15 mouse cellular contexts compared by ENCODE assay signal in genomic region chr2:77496071-77496470, GRCm38 (mm10).
A peak's percentile ranks its signal among the peaks of the same experiment; 100 is the strongest.
DNase-seq lines count a peak whose midpoint lies in the region; ATAC-seq and TF ChIP-seq lines count a peak whose summit lies in the region.
"Had no signal": no experiment of that assay in that cellular context is flagged by ENCODE, and none has a peak within 500 bp of the region (broad histone marks: within the 10 kb centered on the region; RNA-seq: fewer than 3 reads in every experiment).

No protein-coding gene starts in this region.

- intact Hi-C loops in gastrocnemius, adult 2 months (cut with DNase I) = no loop called here

- no peak for ATAC-seq in megakaryocyte progenitor cell, adult 5-6 weeks (replicated peaks; ENCODE audit: poor library complexity)
- ATAC-seq: CD4-positive, CD25-positive, alpha-beta regulatory T cell, adult 4 months; forebrain, postnatal 0 days had no signal

- H3K4me3 ChIP-seq in gastrocnemius, adult 2 months = no peak overlapping the region
- H3K4me3 ChIP-seq: embryonic facial prominence, embryonic 12.5 days; heart, embryonic 13.5 days; limb, embryonic 12.5 days; liver, embryonic 15.5 days; midbrain, embryonic 10.5 days; neural tube, embryonic 13.5 days had no signal

- DNase-seq in gastrocnemius, adult 2 months = peak; percentile 56
- DNase-seq in gastrocnemius, postnatal 25 days = no peak
- peak; percentile 46 for DNase-seq in testis, postnatal 10 days (ENCODE audit: low spot score)
- no peak for DNase-seq in testis, postnatal 14 days (ENCODE audit: low spot score)
- peak; percentile 45 to 48 for DNase-seq in kidney, adult 8-10 months
- no peak for DNase-seq in right cerebral cortex, postnatal 14 days
- DNase-seq: forebrain, postnatal 0 days had no signal

- TF ChIP-seq CTCF in gastrocnemius, adult 2 months (IDR thresholded peaks at IDR 0.05) = no peak

- peak overlapping the region; percentile 16; the same call in 1 of the 2 replicates for H3K27ac ChIP-seq in gastrocnemius, adult 2 months
- H3K27ac ChIP-seq: embryonic facial prominence, embryonic 12.5 days; heart, embryonic 13.5 days; limb, embryonic 12.5 days; liver, embryonic 15.5 days; midbrain, embryonic 10.5 days; neural tube, embryonic 13.5 days had no signal

Comparison
In these comparisons a context has a peak if more than half of its experiments do, and no peak if none do; other contexts are left out.
1. DNase-seq: peak in gastrocnemius, adult 2 months (single experiment), testis, postnatal 10 days (single experiment) and kidney, adult 8-10 months (2 of 2); none in gastrocnemius, postnatal 25 days (single experiment), testis, postnatal 14 days (single experiment) and right cerebral cortex, postnatal 14 days (single experiment).